Mouse (Mus musculus): ENCODE measurements around the gene Lpp. TPM values are rescaled to one million over a fixed set of nuclear protein-coding genes. Genes with fewer than 3 reads are reported as not detected.
A peak's percentile ranks its signal among the peaks of the same experiment; 100 is the strongest.

The Lpp gene
- total and polyA plus RNA-seq, 3 experiments = 7.7 to 25.1 (median 23.6) TPM

GRCm38 (mm10) chr16:24492194-24492940 is 99.1 kb downstream of the Lpp start:
- peaks cover 2% of the 10 kb centered on the region; the same call in 1 of the 2 replicates for H3K79me2 ChIP-seq (replicated peaks; ENCODE audit: control insufficient read depth, insufficient read depth, low read length)
- H3K4me3 ChIP-seq = no peak overlapping the region
- intact Hi-C loops (cut with DNase I) = no loop called here
- H3K4me1 ChIP-seq (ENCODE audit: control insufficient read depth, insufficient read depth, low read length) = peaks cover 33% of the 10 kb centered on the region
- peak overlapping the region; percentile 69 for H3K27ac ChIP-seq
- peaks cover 11% of the 10 kb centered on the region for H3K36me3 ChIP-seq (ENCODE audit: control insufficient read depth, insufficient read depth, low read length)
- DNase-seq = peak in 1 of 2 experiments; percentile 65
- peak; percentile 98 for TF ChIP-seq EP300 (IDR thresholded peaks at IDR 0.05; ENCODE audit: insufficient read depth, low read depth, low read length)
- no peak for TF ChIP-seq CTCF (IDR thresholded peaks at IDR 0.05)
- H3K27me3 ChIP-seq (ENCODE audit: control insufficient read depth, insufficient read depth, low read length) = no peaks in the 10 kb centered on the region
- 28% methylated on average over 4 of the region's 4 CpGs for WGBS
- no peak overlapping the region for H3K9ac ChIP-seq (ENCODE audit: low read depth, low read length)

- peak in 1 of 2 experiments; percentile 38 for DNase-seq
- WGBS = 31% methylated on average over 6 of the region's 6 CpGs
- peaks cover 28% of the 10 kb centered on the region for H3K4me1 ChIP-seq (ENCODE audit: control insufficient read depth, insufficient read depth, low read length)
- H3K27me3 ChIP-seq (ENCODE audit: control insufficient read depth, insufficient read depth, low read length) = no peaks in the 10 kb centered on the region
- intact Hi-C loops (cut with DNase I) = no loop called here
- H3K36me3 ChIP-seq (ENCODE audit: control insufficient read depth, insufficient read depth, low read length) = peaks cover 10% of the 10 kb centered on the region
- peak overlapping the region; percentile 67 for H3K27ac ChIP-seq
- H3K4me3 ChIP-seq = no peak overlapping the region
- no peak overlapping the region for H3K9ac ChIP-seq (ENCODE audit: low read depth, low read length)
- no peak for TF ChIP-seq CTCF (IDR thresholded peaks at IDR 0.05)
- no peak for TF ChIP-seq POLR2A (IDR thresholded peaks at IDR 0.05; ENCODE audit: insufficient read depth, low read depth, low read length)
- no peak for TF ChIP-seq EP300 (IDR thresholded peaks at IDR 0.05; ENCODE audit: insufficient read depth, low read depth, low read length)
- peaks cover 5% of the 10 kb centered on the region for H3K79me2 ChIP-seq (replicated peaks; ENCODE audit: control insufficient read depth, insufficient read depth, low read length)
These were observed 101.2 kb downstream of the Lpp start for GRCm38 (mm10) chr16:24494531-24494930.

GRCm38 (mm10) chr16:24495461-24495860 is 102.2 kb downstream of the Lpp start:
- no peaks in the 10 kb centered on the region for H3K27me3 ChIP-seq (ENCODE audit: control insufficient read depth, insufficient read depth, low read length)
- peak overlapping the region; percentile 27; the same call in 1 of the 2 replicates for H3K9ac ChIP-seq (ENCODE audit: low read depth, low read length)
- intact Hi-C loops (cut with DNase I) = loop anchor here (5.0 kb wide), 1 partner anchor 67 kb away; no protein-coding TSS in a partner anchor
- peaks cover 10% of the 10 kb centered on the region for H3K36me3 ChIP-seq (ENCODE audit: control insufficient read depth, insufficient read depth, low read length)
- H3K4me1 ChIP-seq (ENCODE audit: control insufficient read depth, insufficient read depth, low read length) = peaks cover 26% of the 10 kb centered on the region
- DNase-seq = peak in 1 of 2 experiments; percentile 45
- H3K27ac ChIP-seq = peak overlapping the region; percentile 67
- H3K79me2 ChIP-seq (replicated peaks; ENCODE audit: control insufficient read depth, insufficient read depth, low read length) = peaks cover 6% of the 10 kb centered on the region
- H3K4me3 ChIP-seq = no peak overlapping the region
- 64% methylated on average over 4 of the region's 4 CpGs for WGBS
- TF ChIP-seq POLR2A (IDR thresholded peaks at IDR 0.05; ENCODE audit: insufficient read depth, low read depth, low read length) (no peak), CTCF (IDR thresholded peaks at IDR 0.05) (no peak), EP300 (IDR thresholded peaks at IDR 0.05; ENCODE audit: insufficient read depth, low read depth, low read length) (no peak)

GRCm38 (mm10) chr16:24496635-24497034 is 103.3 kb downstream of the Lpp start:
- peaks cover 21% of the 10 kb centered on the region for H3K4me1 ChIP-seq (ENCODE audit: control insufficient read depth, insufficient read depth, low read length)
- intact Hi-C loops (cut with DNase I) = loop anchor here (5.0 kb wide), 1 partner anchor 66 kb away; no protein-coding TSS in a partner anchor

GRCm38 (mm10) chr16:24497413-24497812 is 104.1 kb downstream of the Lpp start:
- TF ChIP-seq EP300 (IDR thresholded peaks at IDR 0.05; ENCODE audit: insufficient read depth, low read depth, low read length) (no peak), POLR2A (IDR thresholded peaks at IDR 0.05; ENCODE audit: insufficient read depth, low read depth, low read length) (no peak), CTCF (IDR thresholded peaks at IDR 0.05) (no peak)
- Histone ChIP-seq H3K4me1 (ENCODE audit: control insufficient read depth, insufficient read depth, low read length) (peaks cover 20% of the 10 kb centered on the region), H3K27ac (no peak overlapping the region)

More at GRCm38 (mm10) chr16:24496635-24497034, 103.3 kb downstream of the Lpp start:
- Histone ChIP-seq H3K27ac (no peak overlapping the region), H3K9ac (ENCODE audit: low read depth, low read length) (no peak overlapping the region), H3K79me2 (replicated peaks; ENCODE audit: control insufficient read depth, insufficient read depth, low read length) (peaks cover 6% of the 10 kb centered on the region), H3K4me3 (no peak overlapping the region), H3K27me3 (ENCODE audit: control insufficient read depth, insufficient read depth, low read length) (no peaks in the 10 kb centered on the region), H3K36me3 (ENCODE audit: control insufficient read depth, insufficient read depth, low read length) (peaks cover 12% of the 10 kb centered on the region)
- no peak for TF ChIP-seq EP300 (IDR thresholded peaks at IDR 0.05; ENCODE audit: insufficient read depth, low read depth, low read length)
- TF ChIP-seq CTCF (IDR thresholded peaks at IDR 0.05) = no peak
- TF ChIP-seq POLR2A (IDR thresholded peaks at IDR 0.05; ENCODE audit: insufficient read depth, low read depth, low read length) = no peak
- 95% methylated on average over 7 of the region's 7 CpGs for WGBS
- DNase-seq = no peak

More at GRCm38 (mm10) chr16:24497413-24497812, 104.1 kb downstream of the Lpp start:
- intact Hi-C loops (cut with DNase I) = loop anchor here (5.0 kb wide), 1 partner anchor 65 kb away; no protein-coding TSS in a partner anchor
- H3K4me3 ChIP-seq = no peak overlapping the region
- 68% methylated on average over 2 of the region's 2 CpGs for WGBS
- H3K27me3 ChIP-seq (ENCODE audit: control insufficient read depth, insufficient read depth, low read length) = no peaks in the 10 kb centered on the region
- no peak overlapping the region for H3K9ac ChIP-seq (ENCODE audit: low read depth, low read length)
- peaks cover 10% of the 10 kb centered on the region; the same call in 1 of the 2 replicates for H3K36me3 ChIP-seq (ENCODE audit: control insufficient read depth, insufficient read depth, low read length)
- no peak for DNase-seq
- peaks cover 6% of the 10 kb centered on the region for H3K79me2 ChIP-seq (replicated peaks; ENCODE audit: control insufficient read depth, insufficient read depth, low read length)
